Mouse (Mus musculus): ENCODE measurements around the gene Tyw1. TPM values are rescaled to one million over a fixed set of nuclear protein-coding genes. Genes with fewer than 3 reads are reported as not detected.
"Not testable (repeated sequence)": the region's sequence is repeated elsewhere in the genome, so short reads cannot be mapped to it uniquely, and the experiment has no call there.

Gene Tyw1
- 16.3 to 34.8 TPM (median 16.7 TPM) in 3 replicates for total RNA-seq (2017)

GRCm38 (mm10) chr5:130255017-130255720 lies at the start of gene Tyw1, which contains the start of gene Sbds:
Gene Tyw1 (plus strand): TSS chr5:130255619.
Gene Sbds (minus strand): TSS chr5:130255530.
- ATAC-seq (replicated peaks; ENCODE audit: insufficient number of reproducible peaks, low FRiP score, low TSS enrichment, poor library complexity, severe bottlenecking) = peak; percentile 87

- no peak for ATAC-seq (replicated peaks; ENCODE audit: insufficient number of reproducible peaks, low FRiP score, low TSS enrichment, poor library complexity, severe bottlenecking)
Observed at GRCm38 (mm10) chr5:130207299-130207698, 48.1 kb upstream of the Tyw1 start.

DNA sequence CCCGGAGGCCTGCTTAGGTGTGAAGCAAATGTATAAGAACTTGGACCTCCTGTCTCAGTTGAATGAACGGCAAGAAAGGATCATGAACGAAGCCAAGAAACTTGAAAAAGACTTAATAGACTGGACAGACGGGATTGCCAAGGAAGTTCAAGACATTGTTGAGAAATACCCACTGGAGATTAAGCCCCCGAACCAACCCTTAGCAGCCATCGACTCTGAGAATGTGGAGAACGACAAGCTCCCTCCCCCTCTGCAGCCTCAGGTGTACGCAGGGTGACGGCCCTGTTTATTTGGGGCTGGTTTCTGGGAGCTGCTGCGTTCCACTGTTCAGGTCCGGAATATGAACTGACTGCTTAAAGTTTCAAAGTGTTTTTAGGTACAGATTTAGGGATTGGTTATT lies 42.5 kb upstream of the Tyw1 start:
- ATAC-seq (replicated peaks; ENCODE audit: insufficient number of reproducible peaks, low FRiP score, low TSS enrichment, poor library complexity, severe bottlenecking) = no peak

DNA sequence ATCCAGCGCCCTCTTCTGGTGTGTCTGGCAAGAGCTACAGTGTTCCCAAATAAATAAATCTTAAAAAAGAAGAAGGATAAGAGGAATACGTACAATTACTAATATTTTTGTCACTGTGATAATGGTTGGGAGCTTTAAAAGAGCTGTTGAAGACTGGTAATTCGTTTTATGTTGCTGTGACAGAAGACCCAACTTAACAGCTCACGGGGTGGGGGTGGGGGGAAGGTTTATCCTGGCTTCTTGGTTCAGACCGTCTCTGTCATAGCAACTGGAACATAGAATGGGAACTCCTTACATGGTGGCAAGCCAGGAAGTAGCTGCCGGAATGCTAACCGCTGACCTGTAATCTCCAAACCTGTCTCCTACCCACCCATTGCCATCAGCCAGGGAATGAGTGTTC lies 38.6 kb upstream of the Tyw1 start, which contains the start of gene Tmem248:
TSS of gene Tmem248 (plus strand) at position 301 of the 400 bp plus-strand sequence.
- ATAC-seq (replicated peaks; ENCODE audit: insufficient number of reproducible peaks, low FRiP score, low TSS enrichment, poor library complexity, severe bottlenecking) = no peak

- no peak for ATAC-seq (replicated peaks; ENCODE audit: insufficient number of reproducible peaks, low FRiP score, low TSS enrichment, poor library complexity, severe bottlenecking)
Observed at GRCm38 (mm10) chr5:130217406-130217805, 38.0 kb upstream of the Tyw1 start.

DNA sequence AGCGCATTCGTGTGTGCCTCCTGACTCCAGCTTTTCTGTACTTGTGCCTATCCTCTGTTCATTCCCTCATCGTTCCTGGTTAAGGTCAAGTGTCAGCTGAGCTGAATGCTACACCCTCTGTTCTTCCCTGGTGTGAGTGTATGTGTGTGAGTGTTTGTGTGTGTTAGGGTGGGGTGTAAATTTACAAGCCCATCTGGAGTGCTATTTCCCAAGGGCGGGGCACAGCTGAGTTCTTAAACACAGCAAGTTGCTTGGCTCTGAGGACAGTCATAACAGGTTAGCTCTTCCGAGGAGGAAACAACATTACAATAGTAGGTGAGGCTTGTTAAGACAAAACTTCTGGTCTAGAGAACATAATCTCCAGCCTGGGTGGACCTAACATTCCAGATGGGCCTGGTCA lies 37.1 kb upstream of the Tyw1 start:
- no peak for ATAC-seq (replicated peaks; ENCODE audit: insufficient number of reproducible peaks, low FRiP score, low TSS enrichment, poor library complexity, severe bottlenecking)

DNA sequence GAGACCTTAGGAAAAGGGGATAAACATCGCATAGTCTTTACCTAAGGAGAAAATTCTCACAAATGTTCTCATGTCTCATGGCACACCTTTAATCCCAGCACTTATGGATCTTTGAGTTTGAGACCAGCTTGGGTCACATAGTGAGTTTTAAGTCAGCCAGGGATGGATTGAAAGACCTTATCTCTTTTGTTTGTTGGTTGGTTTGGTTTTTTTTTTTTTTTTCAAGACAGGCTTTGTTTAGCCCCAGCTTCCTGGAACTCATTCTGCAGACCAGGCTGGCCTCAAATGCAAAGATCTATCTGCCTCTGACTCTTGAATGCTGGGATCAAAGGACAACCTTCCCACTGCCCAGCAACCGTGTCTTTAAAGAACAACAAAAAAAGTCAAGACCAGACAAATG lies 34.1 kb upstream of the Tyw1 start:
- ATAC-seq (replicated peaks; ENCODE audit: insufficient number of reproducible peaks, low FRiP score, low TSS enrichment, poor library complexity, severe bottlenecking) = no peak

- 0 out of 2 replicates have a peak, but pooled peaks have one; percentile 7 for ATAC-seq (replicated peaks; ENCODE audit: insufficient number of reproducible peaks, low FRiP score, low TSS enrichment, poor library complexity, severe bottlenecking)
Observed at GRCm38 (mm10) chr5:130221760-130222145, 33.7 kb upstream of the Tyw1 start.

DNA sequence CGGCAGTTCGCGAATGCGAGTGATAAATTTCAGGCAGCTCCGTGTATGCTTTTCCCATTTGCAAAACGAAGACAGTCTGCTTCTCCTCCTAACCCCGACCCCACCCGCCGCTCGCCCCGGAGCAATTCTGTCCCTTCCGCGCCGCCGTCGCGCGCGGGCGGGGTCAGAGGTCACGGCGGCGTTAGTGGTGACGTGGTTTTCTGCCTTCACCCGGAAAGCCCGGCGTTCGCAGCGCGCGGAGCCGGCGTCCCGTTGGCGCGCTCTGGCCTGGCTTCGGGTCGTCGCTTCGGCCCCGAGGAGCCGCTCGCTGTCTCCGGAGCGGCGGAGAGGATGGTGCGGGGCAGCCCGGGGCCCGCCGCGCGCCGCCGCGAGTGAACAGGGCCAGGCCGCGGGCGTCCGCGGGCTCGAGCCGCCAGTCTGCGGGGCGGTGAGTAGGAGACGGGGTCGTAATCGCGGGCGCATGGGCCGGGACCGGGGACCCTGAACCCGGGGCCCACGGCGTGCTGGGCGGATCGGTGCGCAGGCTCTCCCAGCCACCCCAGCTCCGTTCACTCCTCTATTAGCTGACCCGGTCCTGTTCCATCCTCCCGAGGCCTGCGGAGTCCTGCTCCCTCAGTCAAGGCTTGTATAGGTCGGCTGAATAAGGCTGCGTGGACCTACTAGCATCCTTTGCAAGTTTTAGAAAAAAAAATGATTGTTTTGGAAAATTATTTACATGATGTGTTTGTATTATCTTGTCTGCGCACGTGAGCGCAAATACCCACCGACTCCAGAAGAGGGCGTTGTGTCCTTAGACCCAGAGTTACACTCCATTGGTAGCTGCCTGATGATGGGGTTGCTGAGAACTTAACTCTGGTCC lies 33.0 kb upstream of the Tyw1 start:
- peak; percentile 71 for ATAC-seq (replicated peaks; ENCODE audit: insufficient number of reproducible peaks, low FRiP score, low TSS enrichment, poor library complexity, severe bottlenecking)

- no peak for ATAC-seq (replicated peaks; ENCODE audit: insufficient number of reproducible peaks, low FRiP score, low TSS enrichment, poor library complexity, severe bottlenecking)
Observed at GRCm38 (mm10) chr5:130226790-130227189, 28.6 kb upstream of the Tyw1 start.

GRCm38 (mm10) chr5:130228120-130228519 lies 27.3 kb upstream of the Tyw1 start:
- ATAC-seq (replicated peaks; ENCODE audit: insufficient number of reproducible peaks, low FRiP score, low TSS enrichment, poor library complexity, severe bottlenecking) = no peak

GRCm38 (mm10) chr5:130236302-130236701 lies 19.1 kb upstream of the Tyw1 start:
- ATAC-seq (replicated peaks; ENCODE audit: insufficient number of reproducible peaks, low FRiP score, low TSS enrichment, poor library complexity, severe bottlenecking) = no peak

GRCm38 (mm10) chr5:130239236-130239635 lies 16.2 kb upstream of the Tyw1 start:
- no peak for ATAC-seq (replicated peaks; ENCODE audit: insufficient number of reproducible peaks, low FRiP score, low TSS enrichment, poor library complexity, severe bottlenecking)

GRCm38 (mm10) chr5:130239856-130240255 lies 15.6 kb upstream of the Tyw1 start:
- no peak for ATAC-seq (replicated peaks; ENCODE audit: insufficient number of reproducible peaks, low FRiP score, low TSS enrichment, poor library complexity, severe bottlenecking)

- no peak for ATAC-seq (replicated peaks; ENCODE audit: insufficient number of reproducible peaks, low FRiP score, low TSS enrichment, poor library complexity, severe bottlenecking)
Observed at GRCm38 (mm10) chr5:130241426-130241825, 14.0 kb upstream of the Tyw1 start.

GRCm38 (mm10) chr5:130247823-130248222 lies 7.6 kb upstream of the Tyw1 start:
- ATAC-seq (replicated peaks; ENCODE audit: insufficient number of reproducible peaks, low FRiP score, low TSS enrichment, poor library complexity, severe bottlenecking) = no peak

DNA sequence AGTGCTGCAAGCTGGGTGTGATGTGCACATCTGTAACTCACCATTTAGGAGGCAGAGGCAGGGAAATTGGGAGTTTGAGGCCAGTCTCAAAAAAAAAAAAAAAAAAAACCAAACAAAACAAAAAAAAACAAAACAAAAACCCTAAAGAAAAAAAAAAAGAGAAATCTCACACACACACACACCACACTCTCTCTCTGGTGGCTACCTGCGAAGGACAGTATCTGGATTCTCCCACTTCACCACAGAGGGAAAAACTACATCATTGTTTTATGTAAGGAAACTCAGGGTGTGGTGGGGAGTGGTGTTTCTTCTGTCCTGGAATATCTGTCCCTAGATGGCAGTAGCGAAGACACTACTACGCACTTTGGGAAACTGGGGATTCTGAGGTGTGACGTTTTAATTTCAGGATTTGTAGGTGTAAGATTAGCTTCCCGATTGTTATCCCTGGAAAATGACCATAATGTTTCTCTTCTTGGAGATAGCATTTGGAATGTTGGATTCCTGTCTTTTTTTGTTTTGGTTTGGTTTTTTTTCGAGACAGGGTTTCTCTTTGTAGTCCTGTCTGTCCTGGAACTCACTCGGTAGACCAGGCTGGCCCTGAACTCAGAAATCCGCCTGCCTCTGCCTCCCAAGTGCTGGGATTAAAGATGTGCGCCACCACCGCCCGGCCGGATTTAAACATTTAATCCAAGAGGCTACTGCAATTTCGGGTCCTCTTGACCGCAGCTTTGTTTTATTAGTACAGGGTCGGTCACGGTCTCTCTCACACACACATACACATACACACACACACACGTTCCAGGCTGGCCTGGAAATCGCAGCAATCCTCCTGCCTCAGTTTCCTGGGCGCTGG lies 1.0 kb upstream of the Tyw1 start:
- ATAC-seq (replicated peaks; ENCODE audit: insufficient number of reproducible peaks, low FRiP score, low TSS enrichment, poor library complexity, severe bottlenecking) = no peak; the same call in 1 of the 2 replicates

DNA sequence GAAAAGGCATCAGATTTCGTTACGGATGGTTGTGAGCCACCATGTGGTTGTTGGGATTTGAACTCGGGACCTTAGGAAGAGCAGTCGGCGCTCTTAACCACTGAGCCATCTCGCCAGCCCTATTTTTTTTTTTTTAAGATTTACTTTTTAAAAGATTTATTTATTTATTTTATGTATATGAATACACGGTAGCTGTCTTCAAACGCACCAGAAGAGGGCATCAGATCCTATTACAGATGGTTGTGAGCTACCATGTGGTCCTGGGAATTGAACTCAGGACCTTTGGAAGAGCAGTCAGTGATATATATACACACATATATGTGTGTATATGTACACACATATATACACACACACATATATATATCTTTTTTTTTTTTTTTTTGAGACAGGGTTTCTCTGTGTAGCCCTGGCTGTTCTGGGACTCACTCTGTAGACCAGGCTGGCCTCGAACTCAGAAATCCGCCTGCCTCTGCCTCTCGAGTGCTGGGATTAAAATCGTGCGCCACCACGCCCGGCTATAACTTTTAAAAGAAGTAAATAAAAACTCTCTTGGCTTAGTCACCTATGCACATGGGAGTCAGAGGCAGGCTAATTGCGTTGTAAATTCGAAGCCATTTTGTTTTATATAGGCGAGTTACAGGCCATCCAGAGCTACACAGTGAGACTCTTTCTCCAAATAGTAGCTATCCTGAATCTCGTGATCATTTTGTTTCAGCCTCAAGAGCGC lies 543 bp downstream of the Tyw1 start:
- ATAC-seq (replicated peaks; ENCODE audit: insufficient number of reproducible peaks, low FRiP score, low TSS enrichment, poor library complexity, severe bottlenecking) = not testable (repeated sequence)
